Mouse (Mus musculus) stomach, embryonic 16.5 days (tissue): ENCODE data around the gene Use1. TPM values are rescaled to one million over a fixed set of nuclear protein-coding genes. Genes with fewer than 3 reads are reported as not detected.

Source experiments
- ATAC-seq: fragments of 200-750 bp; cut with Nextera tagmentation; 2 replicates; pipeline ENCODE4 v1.8.0; 2017; ENCODE audit warnings: moderate number of reproducible peaks, moderate TSS enrichment; ENCODE audit not compliant: insufficient read depth, low FRiP score
- H3K27ac ChIP-seq: fragments of 300-500 bp; sonication (generic); 2 replicates; pipeline ENCODE4 v1.5.1; 2014; ENCODE audit warnings: low read length
- H3K27me3 ChIP-seq: fragments of 300-500 bp; sonication (generic); 2 replicates; pipeline ENCODE4 v1.6.1; 2014; ENCODE audit warnings: low read length, control low read depth, mixed read lengths; ENCODE audit not compliant: control insufficient read depth, insufficient read depth
- H3K36me3 ChIP-seq: fragments of 300-500 bp; sonication (generic); 2 replicates; pipeline ENCODE4 v1.6.1; 2014; ENCODE audit warnings: low read length; ENCODE audit not compliant: control insufficient read depth, insufficient read depth
- H3K4me1 ChIP-seq: fragments of 300-500 bp; sonication (generic); 2 replicates; pipeline ENCODE4 v1.6.1; 2014; ENCODE audit warnings: low read length, control low read depth, mixed read lengths; ENCODE audit not compliant: control insufficient read depth, insufficient read depth
- H3K4me2 ChIP-seq: fragments of 300-500 bp; sonication (generic); 2 replicates; pipeline ENCODE4 v1.6.1; 2014; ENCODE audit warnings: low read depth, low read length, mixed read lengths
- H3K4me3 ChIP-seq: fragments of 300-500 bp; sonication (generic); replicated peaks from 2 replicates; pipeline ENCODE4 v1.5.1; 2014; ENCODE audit warnings: mild to moderate bottlenecking, low read length
- H3K9ac ChIP-seq: fragments of 300-500 bp; sonication (generic); 2 replicates; pipeline ENCODE4 v1.6.1; 2014; ENCODE audit warnings: low read length
- H3K9me3 ChIP-seq: fragments of 300-500 bp; sonication (generic); replicated peaks from 2 replicates; pipeline ENCODE4 v1.6.1; 2016; ENCODE audit warnings: low read length, control low read depth; ENCODE audit not compliant: control insufficient read depth
- WGBS: fragments of 180-500 bp; shearing (Covaris S2); extraction: QIAGEN DNeasy Blood & Tissue Kit; methylation state at CpG from one replicate; pipeline ENCODE4 v1.1.7; 2014; 5-methylcytosine and 5-hydroxymethylcytosine counted together
- polyA plus RNA-seq: library from polyadenylated mRNA; unstranded; fragments of >200 nt; fragmentation: Nextera tagmentation; extraction: Ambion mirVana; gene quantifications from 2 replicates; pipeline ENCODE4 v1.2.1, GENCODE M21; 2015

The Use1 gene
- polyA plus RNA-seq, 1 experiment from 2014 or later, result 90.2 TPM

DNA sequence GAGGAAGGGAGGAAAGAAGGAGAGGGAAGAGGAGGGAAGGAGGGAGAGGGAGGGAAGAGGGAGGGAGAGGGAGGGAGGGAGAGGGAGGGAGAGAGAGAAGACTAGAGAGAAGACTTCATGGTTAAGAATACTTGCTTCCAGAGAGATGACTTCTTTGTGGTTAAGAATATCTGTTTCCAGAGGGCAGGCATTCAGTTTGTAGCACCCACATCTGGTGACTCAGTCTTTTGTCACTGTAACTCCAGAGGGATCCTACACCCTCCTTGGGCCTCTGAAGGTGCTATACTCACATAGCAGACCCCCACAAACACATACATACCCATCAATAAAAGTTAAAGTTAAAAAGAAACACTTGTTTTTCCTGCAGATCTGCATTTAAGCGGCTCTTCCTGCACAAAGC is 15.1 kb upstream of the Use1 start:
- H3K4me1 ChIP-seq, result no peaks in the 10 kb centered on the region
- no peak overlapping the region for H3K9ac ChIP-seq
- no peaks in the 10 kb centered on the region for H3K27me3 ChIP-seq
- H3K36me3 ChIP-seq, result peaks cover 28% of the 10 kb centered on the region
- H3K4me3 ChIP-seq, result no peak overlapping the region
- ATAC-seq, result no peak
- H3K4me2 ChIP-seq, result no peak overlapping the region
- 89% methylated on average over 1 of the region's 1 CpGs for WGBS
- no peaks in the 10 kb centered on the region for H3K9me3 ChIP-seq
- no peak overlapping the region for H3K27ac ChIP-seq

DNA sequence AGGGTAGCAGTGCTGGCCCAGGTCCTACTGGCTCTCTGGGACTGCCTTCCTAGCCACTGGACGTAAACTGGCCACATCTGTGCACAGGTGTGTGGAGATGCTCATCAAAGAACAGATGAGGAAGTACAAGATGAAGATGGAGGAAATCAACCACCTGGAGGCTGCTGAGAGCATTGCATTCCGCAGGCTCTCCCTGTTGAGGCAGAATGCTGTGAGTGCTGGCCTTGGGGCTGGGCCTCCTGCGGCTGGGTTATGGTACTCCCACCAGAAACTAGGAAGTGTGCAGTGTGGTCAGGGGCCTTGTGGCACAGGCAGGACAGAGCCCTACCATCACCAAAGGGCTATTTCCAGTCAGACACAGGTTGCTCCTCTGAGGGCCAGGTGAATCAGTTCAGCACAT is 8.6 kb upstream of the Use1 start:
- peaks cover 25% of the 10 kb centered on the region for H3K36me3 ChIP-seq
- H3K4me3 ChIP-seq, result no peak overlapping the region
- no peak overlapping the region for H3K9ac ChIP-seq
- no peak for ATAC-seq
- H3K4me2 ChIP-seq, result no peak overlapping the region
- no peaks in the 10 kb centered on the region for H3K4me1 ChIP-seq
- WGBS, result 75% methylated on average over 3 of the region's 3 CpGs
- no peak overlapping the region for H3K27ac ChIP-seq
- no peaks in the 10 kb centered on the region for H3K27me3 ChIP-seq
- H3K9me3 ChIP-seq, result no peaks in the 10 kb centered on the region

DNA sequence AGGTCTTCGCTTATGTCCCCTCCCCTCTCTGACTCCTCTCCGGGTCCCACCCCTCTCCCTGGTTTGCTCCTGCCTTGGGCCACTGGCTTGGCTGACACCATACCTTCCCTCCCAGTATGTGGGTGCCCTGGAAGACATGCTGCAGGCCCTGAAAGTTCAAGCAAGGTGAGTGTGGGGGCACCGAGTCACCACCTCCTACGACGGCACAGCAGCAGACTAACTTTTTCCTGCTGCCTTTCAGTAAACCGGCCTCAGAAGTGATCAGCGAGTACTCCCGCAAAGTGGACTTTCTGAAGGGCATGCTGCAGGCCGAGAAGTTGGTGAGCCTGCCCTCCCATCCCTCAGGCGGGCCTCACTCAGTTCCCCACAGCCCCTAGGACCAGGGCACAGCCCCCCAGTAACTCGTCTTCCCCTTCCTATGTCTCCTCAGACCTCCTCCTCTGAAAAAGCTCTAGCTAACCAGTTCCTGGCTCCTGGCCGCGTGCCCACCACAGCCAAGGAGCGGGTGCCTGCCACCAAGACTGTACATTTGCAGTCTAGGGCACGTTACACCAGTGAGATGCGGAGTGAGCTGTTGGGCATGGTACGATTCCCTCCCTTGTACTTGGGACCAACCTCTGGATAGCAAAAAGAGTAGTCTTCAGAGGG is 1.0 kb downstream of the Use1 start:
- Histone ChIP-seq H3K9ac (peak overlapping the region; percentile 83), H3K27me3 (no peaks in the 10 kb centered on the region), H3K4me2 (peak overlapping the region; percentile 78), H3K4me1 (peaks cover 15% of the 10 kb centered on the region), H3K4me3 (peak overlapping the region; percentile 69), H3K27ac (peak overlapping the region; percentile 92), H3K9me3 (no peaks in the 10 kb centered on the region), H3K36me3 (no peaks in the 10 kb centered on the region)
- ATAC-seq, result no peak
- WGBS, result 35% methylated on average over 17 of the region's 17 CpGs

DNA sequence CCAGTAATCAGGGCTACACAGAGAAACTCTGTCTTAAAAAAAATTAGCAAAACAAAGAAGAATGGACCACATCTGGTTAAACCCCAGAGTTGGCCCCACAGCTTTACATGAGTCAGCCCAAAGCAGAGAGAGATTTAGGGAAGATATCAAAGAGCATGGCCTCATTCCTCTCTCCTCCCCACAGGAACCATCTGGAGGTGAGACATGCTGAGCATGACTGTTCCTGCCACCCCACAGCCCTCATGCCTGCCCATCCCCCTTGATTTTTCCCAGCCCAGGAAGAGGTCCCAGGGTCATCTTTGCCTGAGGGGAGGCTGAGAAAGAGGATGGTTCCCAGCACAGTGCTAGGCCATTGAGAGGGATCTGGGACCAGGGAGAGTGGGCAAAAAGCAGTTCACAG is 1.7 kb downstream of the Use1 start:
- Histone ChIP-seq H3K9ac (peak overlapping the region; percentile 83; the same call in 1 of the 2 replicates), H3K27me3 (no peaks in the 10 kb centered on the region), H3K9me3 (no peaks in the 10 kb centered on the region), H3K4me3 (no peak overlapping the region), H3K4me1 (peaks cover 15% of the 10 kb centered on the region), H3K4me2 (no peak overlapping the region), H3K36me3 (no peaks in the 10 kb centered on the region), H3K27ac (peak overlapping the region; percentile 92; the same call in 1 of the 2 replicates)
- no peak for ATAC-seq

DNA sequence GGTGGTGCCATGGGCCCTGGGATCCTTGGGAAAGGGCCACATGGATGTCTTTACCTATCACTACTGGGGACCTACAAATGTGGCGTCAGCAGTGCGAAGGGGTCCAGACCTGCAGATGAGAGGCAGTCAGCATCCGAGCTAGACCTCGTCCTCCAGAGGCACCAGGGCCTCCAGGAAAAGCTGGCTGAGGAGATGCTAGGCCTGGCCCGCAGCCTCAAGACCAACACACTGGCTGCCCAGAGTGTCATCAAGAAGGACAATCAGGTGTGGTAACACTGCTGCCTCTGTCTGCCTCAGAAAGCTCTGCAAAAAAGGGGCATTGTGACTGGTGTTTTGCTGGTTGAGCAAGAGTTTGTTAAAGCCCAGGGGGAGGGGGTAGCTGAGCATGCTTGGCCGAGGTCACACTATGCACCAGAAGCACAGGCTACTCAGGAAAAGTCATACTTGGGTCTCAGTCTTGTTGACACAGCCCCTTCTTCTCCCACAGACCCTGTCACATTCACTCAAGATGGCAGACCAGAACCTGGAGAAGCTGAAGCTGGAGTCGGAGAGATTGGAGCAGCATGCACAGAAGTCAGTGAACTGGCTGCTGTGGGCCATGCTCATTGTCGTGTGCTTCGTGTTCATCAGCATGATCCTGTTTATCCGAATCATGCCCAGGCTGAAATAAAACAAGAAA is 2.5 kb downstream of the Use1 start:
- H3K4me2 ChIP-seq, result no peak overlapping the region
- ATAC-seq, result no peak
- peaks cover 5% of the 10 kb centered on the region; the same call in 1 of the 2 replicates for H3K36me3 ChIP-seq
- H3K4me1 ChIP-seq, result peaks cover 15% of the 10 kb centered on the region
- H3K9me3 ChIP-seq, result no peaks in the 10 kb centered on the region
- no peak overlapping the region for H3K4me3 ChIP-seq
- H3K27me3 ChIP-seq, result no peaks in the 10 kb centered on the region
- 93% methylated on average over 10 of the region's 10 CpGs for WGBS
- no peak overlapping the region for H3K27ac ChIP-seq
- no peak overlapping the region for H3K9ac ChIP-seq

DNA sequence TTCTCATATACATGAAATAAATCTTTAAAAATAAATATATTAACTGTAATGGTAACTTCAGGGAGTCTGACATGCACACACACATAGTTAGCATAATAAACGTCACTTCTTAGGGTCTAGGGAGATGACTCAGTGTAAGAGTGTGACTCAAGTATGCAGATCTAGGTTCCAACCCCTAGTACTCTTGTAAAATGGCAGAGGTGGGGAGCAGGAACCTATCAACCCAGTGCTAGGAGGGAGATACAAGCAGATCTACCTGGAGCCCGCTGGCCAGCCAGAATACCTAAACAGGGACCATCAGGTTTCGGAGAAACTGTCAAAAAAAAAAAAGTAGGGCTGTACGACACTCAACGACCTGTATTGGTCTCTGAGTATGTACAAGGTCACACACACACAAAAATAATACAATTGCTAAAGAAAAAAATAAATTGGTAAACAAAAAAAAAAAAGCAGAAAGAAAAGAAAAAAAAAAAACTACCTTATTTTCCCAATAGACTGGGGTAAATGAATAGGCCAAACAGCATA is 4.1 kb downstream of the Use1 start:
- WGBS, result 17% methylated on average over 5 of the region's 5 CpGs
- H3K9me3 ChIP-seq, result no peaks in the 10 kb centered on the region
- ATAC-seq, result no peak
- no peaks in the 10 kb centered on the region for H3K27me3 ChIP-seq
- H3K36me3 ChIP-seq, result peaks cover 5% of the 10 kb centered on the region; the same call in 1 of the 2 replicates
- H3K4me1 ChIP-seq, result peaks cover 21% of the 10 kb centered on the region
- H3K9ac ChIP-seq, result peak overlapping the region; percentile 81
- H3K4me2 ChIP-seq, result peak overlapping the region; percentile 55
- H3K4me3 ChIP-seq, result peak overlapping the region; percentile 80
- peak overlapping the region; percentile 32; the same call in 1 of the 2 replicates for H3K27ac ChIP-seq

DNA sequence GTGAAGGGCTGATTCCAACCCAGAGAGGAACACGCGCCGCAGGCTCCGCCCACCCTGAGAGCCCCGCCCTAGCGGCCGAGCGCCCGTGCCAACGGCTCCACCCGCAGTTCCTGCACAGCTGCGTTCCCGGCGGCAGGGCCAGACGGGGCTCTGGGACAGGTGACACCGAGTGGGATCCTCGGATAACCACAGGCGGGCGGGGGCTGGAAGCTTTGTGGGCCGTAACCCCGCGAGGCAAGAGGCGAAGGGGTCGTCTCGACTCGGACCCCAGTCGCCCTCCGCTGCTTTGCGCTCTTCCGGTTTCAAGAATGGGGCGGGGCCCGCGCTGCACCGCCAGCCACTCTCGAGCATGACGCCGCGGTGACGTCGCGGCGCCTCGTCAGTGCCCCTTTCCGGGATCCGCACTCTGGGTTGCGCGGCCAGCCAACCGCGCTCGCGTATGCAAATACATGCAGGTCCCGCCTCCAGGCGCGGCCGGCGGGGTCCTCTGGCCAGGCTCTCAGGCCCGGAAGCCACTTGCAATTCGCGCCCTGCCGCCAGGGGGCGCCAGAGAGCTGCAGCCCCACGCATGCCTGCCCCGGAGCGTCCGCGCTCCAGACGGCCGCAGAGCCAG is 4.7 kb downstream of the Use1 start, which contains the start of gene Ocel1:
Ocel1 (plus strand) TSS at position 63 of the 613 bp plus-strand sequence.
- Histone ChIP-seq H3K4me2 (peak within 1 kb of the TSS; percentile 55), H3K9ac (peak within 1 kb of the TSS; percentile 81), H3K27ac (peak within 1 kb of the TSS; percentile 92), H3K27me3 (no peaks in the 10 kb centered on the region), H3K4me1 (peaks cover 27% of the 10 kb centered on the region), H3K4me3 (peak within 1 kb of the TSS; percentile 80), H3K36me3 (peaks cover 5% of the 10 kb centered on the region; the same call in 1 of the 2 replicates), H3K9me3 (no peaks in the 10 kb centered on the region)
- under 1% methylated on average over 68 of the region's 68 CpGs for WGBS
- peak; percentile 88 for ATAC-seq

DNA sequence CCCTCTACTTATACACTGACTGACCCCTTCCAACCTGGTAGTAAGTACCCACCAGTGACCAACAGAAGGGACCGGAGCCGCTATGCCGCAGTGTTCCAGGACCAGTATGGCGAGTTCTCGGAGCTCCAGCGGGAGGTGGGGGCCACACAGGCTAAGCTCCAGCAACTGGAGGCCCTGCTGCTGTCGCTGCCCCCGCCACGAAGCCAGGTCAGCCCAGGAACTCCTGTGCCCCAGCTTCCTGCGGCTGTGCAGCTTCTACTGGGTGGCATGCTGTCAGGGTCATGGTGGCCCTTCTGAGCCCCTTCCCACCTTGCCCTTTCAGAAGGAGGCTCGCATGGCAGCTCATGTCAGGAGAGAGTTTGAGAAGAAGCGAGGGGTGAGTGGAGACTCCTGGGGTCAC is 5.8 kb downstream of the Use1 start:
- Histone ChIP-seq H3K27me3 (no peaks in the 10 kb centered on the region), H3K36me3 (peaks cover 5% of the 10 kb centered on the region; the same call in 1 of the 2 replicates), H3K4me2 (no peak overlapping the region), H3K9me3 (no peaks in the 10 kb centered on the region), H3K9ac (no peak overlapping the region), H3K4me1 (peaks cover 36% of the 10 kb centered on the region), H3K27ac (no peak overlapping the region), H3K4me3 (no peak overlapping the region)
- ATAC-seq, result no peak
- WGBS, result 80% methylated on average over 12 of the region's 12 CpGs

DNA sequence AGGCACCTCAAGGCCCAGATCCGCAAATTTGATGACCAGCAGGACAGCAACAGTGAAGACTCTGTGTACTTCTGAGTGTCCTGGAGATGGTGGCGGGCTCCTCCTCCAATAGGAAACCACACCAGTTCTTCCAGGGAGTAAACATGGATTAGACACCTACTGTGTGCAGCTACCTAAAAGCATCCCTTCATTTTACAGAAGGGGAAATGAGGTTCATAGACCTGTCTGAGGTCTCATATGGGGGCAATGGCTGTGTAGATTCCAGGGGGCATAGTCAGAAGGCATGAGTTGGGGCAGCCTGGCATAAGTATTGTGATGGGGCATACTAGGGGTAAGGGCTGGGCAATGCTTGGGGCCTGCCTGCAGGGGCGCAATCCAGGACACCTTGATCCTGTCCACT is 6.4 kb downstream of the Use1 start:
- Histone ChIP-seq H3K36me3 (peaks cover 5% of the 10 kb centered on the region; the same call in 1 of the 2 replicates), H3K4me3 (no peak overlapping the region), H3K4me1 (peaks cover 31% of the 10 kb centered on the region), H3K27ac (no peak overlapping the region), H3K4me2 (no peak overlapping the region), H3K9ac (no peak overlapping the region), H3K27me3 (no peaks in the 10 kb centered on the region), H3K9me3 (no peaks in the 10 kb centered on the region)
- no peak for ATAC-seq
- 94% methylated on average over 3 of the region's 3 CpGs for WGBS
